Mouse (Mus musculus) heart, adult 11 months (tissue): ENCODE data around the gene Foxp1.
A peak's percentile ranks its signal among the peaks of the same experiment; 100 is the strongest.

Source experiments
- DNase-seq: peaks from one replicate; pipeline ENCODE4 v3.0.0; 2022

Gene Foxp1

GRCm38 (mm10) chr6:99073303-99074271 is 448.9 kb downstream of the Foxp1 start:
- no peak for DNase-seq

GRCm38 (mm10) chr6:99070710-99071109 is 451.8 kb downstream of the Foxp1 start:
- DNase-seq = no peak

- DNase-seq = no peak
Measured at GRCm38 (mm10) chr6:99069726-99070125, 452.8 kb downstream of the Foxp1 start.

- peak; percentile 97 for DNase-seq
Measured at GRCm38 (mm10) chr6:99065569-99066353, 456.8 kb downstream of the Foxp1 start.

DNA sequence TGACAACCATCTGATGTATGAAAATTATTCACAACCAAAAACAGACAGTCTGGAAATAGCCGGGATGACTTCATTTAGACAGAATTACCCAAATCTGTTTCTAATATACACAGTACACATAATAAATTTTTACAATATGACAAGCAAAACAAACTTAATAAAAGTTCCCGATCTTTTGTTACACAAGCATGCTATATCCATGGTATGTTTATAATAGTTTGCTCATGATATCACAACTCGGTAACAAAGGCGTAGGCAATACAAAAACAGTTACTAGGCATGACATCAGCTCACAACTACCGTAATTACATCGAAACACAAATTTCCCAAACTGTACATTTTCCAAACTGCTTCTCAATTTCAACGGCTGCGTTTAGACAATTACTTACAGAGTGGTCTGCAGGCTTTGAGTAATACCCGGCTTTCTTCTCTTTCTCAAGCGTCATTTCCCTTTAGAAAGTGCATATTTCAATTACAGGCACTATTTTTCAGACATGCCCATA is 458.5 kb downstream of the Foxp1 start:
- DNase-seq = no peak

GRCm38 (mm10) chr6:99062931-99063330 is 459.6 kb downstream of the Foxp1 start:
- no peak for DNase-seq

GRCm38 (mm10) chr6:99058688-99059087 is 463.8 kb downstream of the Foxp1 start:
- no peak for DNase-seq

DNA sequence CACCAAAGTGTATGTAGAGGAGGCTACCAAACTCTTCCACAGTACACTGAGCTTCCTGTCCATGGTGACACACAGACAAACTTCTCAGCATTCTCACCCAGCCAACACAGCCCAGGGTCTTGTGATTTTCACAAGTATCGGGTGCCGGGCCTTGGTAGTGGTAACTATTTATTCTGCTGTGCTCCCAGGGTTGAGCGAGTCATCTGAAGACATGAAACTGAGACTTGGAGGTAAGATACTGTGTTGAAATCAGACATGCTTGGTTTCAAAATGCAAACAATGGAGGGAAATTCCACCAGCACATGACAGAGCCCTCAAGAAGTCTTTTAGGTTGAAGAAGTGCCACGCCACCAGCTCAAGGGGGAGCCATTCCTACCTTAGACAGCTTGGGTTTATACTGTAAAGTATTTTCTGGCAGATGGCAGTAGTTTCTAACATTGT is 465.4 kb downstream of the Foxp1 start:
- DNase-seq = no peak

GRCm38 (mm10) chr6:99056379-99056778 is 466.1 kb downstream of the Foxp1 start:
- DNase-seq = no peak

DNA sequence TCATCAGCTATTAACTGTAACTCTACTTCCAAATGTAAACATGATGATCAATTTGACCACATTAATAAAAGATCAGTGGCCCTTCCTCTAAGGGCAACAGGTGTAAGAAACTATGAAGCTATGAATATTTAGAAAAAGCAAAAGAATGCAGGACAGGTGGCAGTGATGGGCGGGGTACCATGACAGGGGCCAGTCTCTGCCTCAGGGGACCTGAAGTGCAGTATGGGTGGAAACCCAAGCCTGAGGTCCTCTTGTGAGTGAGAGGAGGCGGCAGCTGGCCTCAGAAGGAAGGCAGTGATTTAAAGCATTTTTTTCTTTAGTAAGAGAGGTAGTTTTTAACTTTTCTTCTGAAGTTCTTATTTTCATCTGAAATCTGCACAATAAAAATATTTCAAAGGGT is 468.5 kb downstream of the Foxp1 start:
- DNase-seq = no peak

- DNase-seq = no peak
Measured at GRCm38 (mm10) chr6:99053111-99053510, 469.4 kb downstream of the Foxp1 start.

DNA sequence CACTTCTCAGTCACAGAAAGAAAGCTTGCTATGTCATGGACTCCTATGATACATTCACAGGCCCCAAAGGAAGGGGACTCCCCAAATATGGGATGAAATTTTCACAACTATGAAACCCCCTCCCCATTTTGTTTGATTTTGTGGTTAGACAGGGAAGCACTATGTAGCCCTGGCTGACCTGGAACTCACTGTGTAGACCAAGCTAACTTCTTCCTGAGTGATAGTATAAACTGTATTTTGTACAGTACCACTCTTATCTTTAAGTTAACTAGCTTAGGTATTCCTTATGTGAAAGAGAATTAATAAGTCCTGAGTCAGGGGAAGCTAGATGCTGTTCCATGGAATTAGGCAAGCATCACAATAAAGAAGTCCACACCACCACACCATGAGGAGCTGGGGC is 470.8 kb downstream of the Foxp1 start:
- DNase-seq = no peak

GRCm38 (mm10) chr6:99050288-99051006 is 472.1 kb downstream of the Foxp1 start:
- no peak for DNase-seq

DNA sequence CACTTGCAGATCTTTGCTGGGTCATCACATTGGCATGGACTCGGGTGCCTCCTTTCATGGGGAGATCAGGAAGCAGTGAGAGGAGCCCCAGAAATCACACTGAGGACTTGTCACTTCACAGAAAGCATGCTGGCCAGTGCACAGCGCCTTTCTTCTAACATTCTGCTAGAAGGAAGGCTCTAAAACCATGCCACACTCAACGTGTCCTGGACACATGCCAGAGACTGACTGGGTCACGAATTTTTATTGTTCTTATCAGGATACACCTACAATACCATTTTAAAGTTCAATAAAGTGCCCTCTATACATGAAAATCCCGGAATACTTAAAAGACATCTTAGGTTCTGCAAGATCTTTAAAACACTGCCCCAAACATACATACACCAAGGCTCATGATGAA is 475.2 kb downstream of the Foxp1 start:
- no peak for DNase-seq

DNA sequence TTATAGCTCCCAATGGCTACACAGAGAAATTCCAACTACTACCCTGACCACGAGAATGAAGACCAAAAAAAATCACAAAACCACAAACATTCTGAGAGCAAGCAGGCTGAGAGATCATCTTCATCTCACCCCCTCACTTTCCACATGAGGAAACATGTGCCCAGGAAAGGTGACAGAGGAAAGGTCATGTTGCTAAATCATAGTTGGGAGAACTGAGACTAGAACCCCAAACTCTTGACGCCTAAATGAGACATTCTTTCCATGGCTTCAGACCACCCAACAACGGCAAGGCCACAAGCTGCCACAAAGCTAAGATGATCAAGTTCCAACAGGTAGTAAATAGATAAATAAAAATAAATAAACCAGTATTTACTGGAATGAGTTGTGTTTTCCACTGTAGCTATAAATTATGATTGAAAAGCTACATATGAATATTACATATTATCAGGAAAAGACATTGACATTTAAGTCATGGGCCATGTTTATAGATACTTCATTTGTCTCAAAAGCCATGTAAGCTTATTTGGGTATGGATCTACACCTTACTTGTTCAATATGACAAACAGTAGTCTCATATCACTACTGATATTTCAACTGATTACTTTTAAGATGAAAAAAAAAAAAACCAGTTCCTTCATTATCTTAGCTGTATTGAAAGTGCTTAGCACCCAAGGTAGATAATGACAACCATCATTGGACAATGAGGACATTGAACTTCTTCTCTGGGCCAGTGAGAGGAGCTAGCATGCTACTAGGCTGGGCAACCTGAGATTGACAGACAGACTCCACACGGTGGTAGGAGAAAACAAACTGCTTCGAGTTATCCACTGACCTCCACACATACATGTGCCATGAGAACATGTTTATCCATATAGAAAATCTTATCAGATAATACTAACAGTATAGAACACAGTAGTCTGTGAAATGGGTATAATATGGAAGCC is 476.4 kb downstream of the Foxp1 start:
- no peak for DNase-seq

GRCm38 (mm10) chr6:99043932-99044664 is 478.4 kb downstream of the Foxp1 start:
- no peak for DNase-seq

- DNase-seq = peak; percentile 93
Measured at GRCm38 (mm10) chr6:99043226-99043625, 479.3 kb downstream of the Foxp1 start.

DNA sequence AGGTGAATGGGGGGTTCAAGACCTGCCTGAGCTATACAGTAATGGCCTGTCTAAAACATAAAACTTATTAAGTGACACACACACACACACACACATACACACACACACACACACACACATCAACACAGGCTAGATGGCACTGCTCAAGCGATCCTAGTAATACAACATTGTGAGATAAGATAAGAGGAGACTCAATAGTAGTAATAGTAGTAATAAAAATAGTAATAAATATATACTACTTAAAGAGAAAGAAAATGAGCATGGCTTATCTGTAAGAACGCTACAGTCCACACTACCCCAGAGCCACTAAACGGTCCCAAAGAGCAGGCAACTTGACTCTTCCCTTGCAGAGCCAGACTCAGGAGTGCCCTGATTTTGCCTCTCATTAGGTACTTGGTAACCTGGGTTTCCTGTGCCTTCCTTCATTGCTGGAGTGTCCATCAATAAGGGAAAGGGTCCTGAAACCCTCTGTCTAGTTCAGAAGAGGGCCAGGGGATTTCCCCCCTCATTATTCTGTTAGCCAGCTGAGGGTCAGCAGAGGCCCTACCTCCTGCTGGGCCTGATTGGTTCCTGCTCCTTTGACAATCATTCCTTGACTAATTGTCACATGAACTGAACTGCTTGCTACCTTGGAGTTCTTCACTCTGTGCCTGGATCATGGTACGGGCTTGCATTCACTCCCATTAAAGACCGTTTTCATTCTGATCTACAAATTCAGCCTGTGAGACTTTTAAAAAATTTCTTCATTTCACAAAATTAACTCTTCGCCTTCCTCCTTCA is 480.2 kb downstream of the Foxp1 start:
- no peak for DNase-seq

DNA sequence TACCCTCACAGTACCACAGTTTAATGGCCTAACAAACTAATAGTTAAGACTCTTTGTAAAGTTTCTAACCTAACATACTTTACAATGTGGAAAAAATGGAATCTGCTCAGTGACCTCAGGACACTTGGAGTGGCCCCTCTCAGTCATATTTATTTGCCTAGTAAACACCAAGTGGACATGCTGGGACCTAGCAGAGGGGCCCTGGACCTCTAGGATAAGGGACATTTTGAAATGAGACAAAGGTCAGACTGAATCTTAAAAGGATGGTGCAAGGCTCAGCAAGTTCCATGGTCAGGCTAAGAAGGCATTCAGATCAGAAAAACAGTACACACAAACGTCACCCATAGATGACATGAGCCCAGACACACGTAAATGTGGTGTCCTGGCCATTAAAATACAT is 483.5 kb downstream of the Foxp1 start:
- DNase-seq = no peak
